Mouse (Mus musculus): ENCODE measurements around the gene 6430628N08Rik. TPM values are rescaled to one million over a fixed set of nuclear protein-coding genes. Genes with fewer than 3 reads are reported as not detected.

The 6430628N08Rik gene
- total RNA-seq, 1 experiment from 2014 or later = not detected

- DNase-seq = no peak
Measured at GRCm38 (mm10) chr4:115886875-115887274, 3.6 kb upstream of the 6430628N08Rik start.

DNA sequence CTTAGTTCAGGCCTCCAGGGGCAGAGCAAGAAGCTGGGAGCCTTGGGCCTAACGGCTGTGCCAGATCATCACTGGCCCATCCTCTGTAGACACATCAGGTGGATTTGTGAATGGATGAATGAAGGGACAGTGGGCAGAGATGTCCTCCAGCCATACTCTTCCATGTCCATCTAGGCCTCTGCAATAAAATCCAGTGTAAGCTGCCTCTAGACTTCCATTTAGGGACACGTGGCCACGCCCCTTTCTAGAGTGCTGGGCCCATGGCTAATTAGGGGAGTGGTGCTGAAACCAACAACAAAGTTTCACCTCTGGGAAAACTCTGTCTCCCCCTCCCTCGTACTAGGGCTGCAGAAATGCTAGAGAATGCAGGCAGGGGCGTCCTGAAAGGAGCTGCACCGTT is 399 bp upstream of the 6430628N08Rik start:
- DNase-seq = no peak

DNA sequence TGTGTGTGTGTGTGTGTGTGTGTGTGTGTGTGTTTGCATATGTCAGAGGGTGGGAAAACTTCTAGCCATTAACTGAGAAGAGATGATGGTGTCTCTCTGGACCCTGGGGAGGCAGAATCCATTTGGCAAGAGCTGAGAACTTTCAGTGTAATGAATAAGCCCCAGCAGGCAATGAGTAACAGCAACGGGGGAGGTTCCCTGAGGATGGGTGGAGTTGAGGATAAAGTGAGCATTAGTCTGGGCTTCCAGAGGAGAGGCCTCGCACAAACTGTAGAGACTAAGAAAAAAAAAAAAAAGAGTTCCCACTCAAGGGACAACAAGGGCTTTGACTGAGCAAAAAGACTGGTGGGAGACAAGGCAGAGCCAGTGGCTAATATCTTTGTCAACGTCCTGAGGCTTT is 3.8 kb downstream of the 6430628N08Rik start:
- no peak for DNase-seq

DNA sequence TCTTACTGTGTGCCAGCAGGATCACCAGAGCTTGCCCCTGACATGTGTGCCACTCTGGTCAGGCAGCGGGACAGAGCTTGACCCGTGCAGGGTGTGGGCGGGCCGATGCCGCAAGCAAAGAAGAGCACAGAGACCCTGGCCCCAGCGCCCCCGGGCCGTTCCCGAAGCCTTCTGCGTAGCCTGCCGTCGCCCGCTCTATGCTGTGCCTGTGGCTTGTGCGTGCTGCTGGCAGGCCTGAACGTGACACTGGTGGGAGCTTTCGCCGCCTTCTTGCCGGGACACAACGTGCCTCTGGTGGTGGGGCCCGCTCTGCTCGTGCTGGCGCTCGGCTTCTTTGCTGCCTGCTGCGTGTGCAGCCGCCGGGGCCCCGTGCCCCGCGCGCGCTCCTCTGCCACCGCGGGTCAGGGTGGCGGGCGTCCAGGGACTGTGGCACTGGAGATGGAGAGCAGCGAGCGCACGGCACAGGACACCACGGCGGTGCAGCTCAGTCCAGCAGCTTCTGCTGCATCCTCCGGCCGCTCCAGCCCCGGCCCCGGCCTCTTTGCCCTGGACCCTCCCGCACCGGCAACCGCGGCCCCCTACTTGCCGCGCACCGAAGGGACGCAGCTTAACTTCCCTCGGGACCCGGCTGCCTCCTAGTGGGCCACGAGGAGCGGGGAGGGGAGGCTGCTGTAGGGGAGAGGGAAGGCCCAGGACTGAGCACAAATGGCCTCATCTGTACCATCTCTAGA is 7.6 kb downstream of the 6430628N08Rik start:
- DNase-seq = no peak

DNA sequence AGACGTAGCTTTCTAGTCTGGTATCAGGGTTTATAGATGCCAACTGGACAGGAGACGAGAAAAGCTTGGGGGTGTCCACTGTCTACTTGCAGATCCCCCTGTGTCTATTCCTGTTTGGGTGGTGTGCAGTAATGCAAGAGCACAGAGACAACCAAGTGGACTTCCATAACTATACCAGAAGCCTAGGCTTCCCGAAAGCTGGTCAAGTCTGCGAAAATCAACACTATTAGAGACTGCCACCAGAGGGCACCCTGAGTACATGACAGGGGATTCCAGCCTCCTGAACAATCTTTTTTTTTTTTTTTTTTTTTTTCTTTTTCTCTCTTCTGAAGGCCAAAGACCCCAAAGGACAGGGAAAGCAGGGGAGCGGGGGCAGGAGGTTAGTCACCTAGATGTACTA is 12.4 kb downstream of the 6430628N08Rik start:
- DNase-seq = peak; percentile 78

- no peak for DNase-seq
Measured at GRCm38 (mm10) chr4:115904375-115904774, 13.9 kb downstream of the 6430628N08Rik start.

GRCm38 (mm10) chr4:115905701-115906100 is 15.2 kb downstream of the 6430628N08Rik start:
- DNase-seq = no peak

DNA sequence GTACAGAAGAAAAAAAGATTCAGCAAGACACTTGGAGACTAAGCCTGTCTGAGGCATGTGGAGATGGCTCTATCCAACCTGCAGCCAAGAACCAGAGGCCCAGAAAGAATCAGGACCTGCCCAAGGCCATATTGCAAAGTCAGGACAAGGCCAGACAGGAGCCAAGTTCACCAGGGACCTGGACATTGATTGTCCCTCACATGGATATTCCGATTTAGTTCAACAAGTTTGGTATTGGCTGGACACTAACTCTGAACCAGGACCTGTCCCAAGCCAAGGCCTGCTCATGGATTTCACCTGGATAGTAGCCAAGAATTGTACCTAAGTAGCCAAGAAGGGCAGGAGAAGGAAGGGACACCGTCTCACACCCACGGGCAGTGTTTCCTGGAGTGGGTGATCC is 16.3 kb downstream of the 6430628N08Rik start:
- no peak for DNase-seq

GRCm38 (mm10) chr4:115907994-115908393 is 17.5 kb downstream of the 6430628N08Rik start:
- DNase-seq = no peak

DNA sequence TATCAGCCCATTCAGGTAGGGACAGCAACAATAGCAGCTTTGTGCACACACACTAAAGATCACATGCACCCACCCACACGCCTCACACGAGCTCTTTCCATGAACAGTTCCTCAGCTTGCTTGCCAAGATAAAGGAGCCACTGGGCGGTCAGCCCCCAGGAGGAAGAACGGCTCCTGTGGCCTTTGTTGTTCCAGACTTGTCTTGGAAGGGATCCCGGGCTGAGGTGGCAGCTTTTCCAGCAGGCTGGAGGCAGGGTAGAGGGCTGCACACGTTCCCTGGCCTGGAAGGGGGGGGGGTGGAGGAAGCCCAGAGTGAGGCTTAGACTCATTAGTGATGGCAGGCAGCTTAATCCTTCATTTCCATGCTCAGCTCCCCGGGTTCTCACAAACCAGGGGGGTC is 18.2 kb downstream of the 6430628N08Rik start:
- peak; percentile 13 for DNase-seq

DNA sequence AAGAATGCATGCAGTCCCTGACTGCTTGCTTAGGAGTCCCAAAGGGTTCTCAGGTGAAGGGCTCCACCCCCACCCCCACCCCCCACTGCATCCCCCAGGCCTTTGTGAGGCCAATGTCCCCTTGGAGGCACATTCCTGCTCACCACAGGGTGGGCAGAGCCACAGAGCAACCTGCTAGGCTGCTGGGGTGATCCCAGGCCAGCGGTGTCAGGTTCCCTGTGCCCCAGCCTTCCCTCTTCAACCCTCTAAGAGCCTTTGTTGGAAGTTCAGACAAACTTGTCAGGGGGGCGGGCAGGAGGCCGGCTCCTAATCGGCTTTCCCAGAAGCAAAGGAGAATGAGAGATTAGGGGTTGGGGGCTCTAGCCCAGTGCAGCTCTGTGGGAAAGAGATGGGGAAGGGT is 21.1 kb downstream of the 6430628N08Rik start:
- DNase-seq = no peak

- no peak for DNase-seq
Measured at GRCm38 (mm10) chr4:115919911-115920310, 29.4 kb downstream of the 6430628N08Rik start.

- DNase-seq = no peak
Measured at GRCm38 (mm10) chr4:115922688-115923087, 32.2 kb downstream of the 6430628N08Rik start.

DNA sequence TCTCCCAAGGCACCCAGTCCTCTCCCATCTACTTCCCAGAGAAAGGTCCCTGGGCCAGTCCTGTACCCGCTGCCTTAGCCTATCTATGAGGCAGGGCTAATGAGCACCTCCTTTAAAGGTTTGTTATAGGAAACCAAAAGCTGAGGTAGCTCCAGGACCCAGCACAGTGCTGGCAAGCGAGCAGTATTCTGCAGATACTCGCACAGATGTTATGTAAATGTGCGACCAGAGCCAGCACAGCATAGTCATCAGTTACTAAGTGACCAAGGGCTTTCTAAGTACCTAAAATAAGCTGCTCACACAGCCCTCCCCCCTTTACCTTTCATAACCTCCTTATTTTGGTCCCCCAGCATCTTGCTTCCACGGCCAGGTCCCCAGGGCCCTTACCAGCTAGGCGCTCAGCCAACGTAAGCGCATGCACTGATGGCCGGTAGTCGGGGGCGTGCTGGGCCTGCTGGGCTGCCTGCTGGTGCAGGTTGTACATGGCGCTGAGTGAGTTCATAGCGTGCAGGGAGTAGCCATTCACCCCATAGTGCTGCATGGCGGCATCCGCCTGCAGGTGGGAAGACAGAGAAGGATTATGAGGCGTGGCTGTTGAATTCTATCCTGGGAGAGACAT is 32.9 kb downstream of the 6430628N08Rik start:
- DNase-seq = no peak

DNA sequence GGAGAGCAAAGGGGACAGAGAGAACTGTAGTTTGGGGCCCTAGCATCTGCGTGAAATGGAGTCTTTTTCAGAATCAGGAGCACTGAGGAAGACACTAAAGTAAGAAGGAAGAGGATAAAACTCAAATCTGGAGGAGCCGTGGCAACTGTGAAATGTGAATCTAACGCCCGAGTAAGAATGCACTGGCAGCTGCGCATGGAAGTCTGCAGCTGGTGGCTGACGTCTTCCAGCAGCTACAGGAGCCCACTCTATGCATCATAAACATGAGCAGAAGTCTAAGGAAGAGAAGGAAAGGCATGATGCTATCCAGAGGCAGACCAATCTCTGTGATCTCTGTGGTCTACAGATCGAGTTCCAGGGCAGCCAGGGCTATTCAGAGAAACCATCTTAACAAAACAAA is 37.2 kb downstream of the 6430628N08Rik start:
- DNase-seq = no peak

GRCm38 (mm10) chr4:115931556-115932088 is 41.2 kb downstream of the 6430628N08Rik start:
- DNase-seq = no peak

GRCm38 (mm10) chr4:115935835-115936581 is 45.5 kb downstream of the 6430628N08Rik start:
- DNase-seq = no peak

- no peak for DNase-seq
Measured at GRCm38 (mm10) chr4:115936646-115937045, 46.2 kb downstream of the 6430628N08Rik start.

DNA sequence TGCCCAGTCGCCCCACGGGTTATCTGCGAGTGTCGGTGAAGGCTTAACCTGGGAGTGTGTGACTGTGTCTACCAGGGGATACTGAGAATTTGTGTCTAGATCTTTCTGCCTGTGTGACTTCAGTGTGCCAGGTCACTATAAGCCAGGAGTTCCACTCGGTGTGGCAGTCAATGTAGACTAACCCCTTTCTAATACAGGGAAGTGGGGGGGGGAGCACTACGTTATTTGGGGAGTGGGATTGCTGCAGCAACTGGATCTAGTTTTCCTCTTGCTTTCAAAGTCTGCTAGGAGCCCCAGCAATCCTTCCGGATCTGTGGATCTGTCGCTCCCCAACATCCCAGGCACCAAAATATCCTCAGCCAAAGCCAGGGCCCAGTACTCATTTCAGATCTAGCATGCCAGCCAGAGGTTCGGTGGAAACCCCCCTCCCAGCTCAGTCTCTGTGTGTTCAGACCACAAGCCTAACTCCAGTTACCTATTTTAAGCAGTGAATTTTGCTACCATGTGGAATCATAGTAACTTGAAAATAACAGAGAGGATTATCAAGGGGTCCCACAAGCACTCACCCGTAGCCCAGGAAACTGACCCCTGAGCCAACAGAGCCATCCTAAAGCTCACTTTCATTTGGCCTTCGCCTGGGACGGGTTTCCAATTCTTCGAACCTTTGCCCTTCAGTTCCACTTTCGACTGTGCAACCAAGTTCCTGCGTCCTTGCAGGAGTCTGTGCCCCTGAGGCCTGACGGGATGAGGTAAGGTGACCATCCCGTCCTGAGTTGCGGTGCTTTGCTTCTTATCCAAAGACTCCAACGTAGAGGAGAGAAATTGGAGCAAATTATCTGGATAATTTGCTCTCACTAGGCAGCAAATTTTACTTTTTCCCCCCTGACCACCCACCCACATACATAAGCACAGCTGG is 46.9 kb downstream of the 6430628N08Rik start:
- DNase-seq = no peak

- DNase-seq = no peak
Measured at GRCm38 (mm10) chr4:115938276-115939160, 48.1 kb downstream of the 6430628N08Rik start.
